Mouse (Mus musculus) cerebellum, adult 2 months (tissue): ENCODE measurements around the gene Phgr1.

Experiments
- CTCF ChIP-seq: fragments of 200-500 bp; IDR thresholded peaks from 2 replicates; pipeline ENCODE4 v1.5.1; 2011; ENCODE audit warnings: low read depth, mild to moderate bottlenecking, control low read depth, low read length, moderate library complexity, borderline replicate concordance; ENCODE audit not compliant: insufficient read depth
- POLR2A ChIP-seq: fragments of 200-500 bp; IDR thresholded peaks from 2 replicates; pipeline ENCODE4 v1.6.1; 2011; ENCODE audit warnings: low read length, control low read depth, borderline replicate concordance; ENCODE audit not compliant: insufficient read depth

- TF ChIP-seq POLR2A (no peak), CTCF (peak; percentile 16; the same call in 1 of the 2 replicates)
These were observed 11.2 kb upstream of the Phgr1 start for GRCm38 (mm10) chr2:118761358-118761757.
